Mouse (Mus musculus) heart, adult 2 months (tissue): ENCODE measurements around the gene Wdr49.

Source experiments
- EP300 ChIP-seq: fragments of 200-500 bp; IDR thresholded peaks from 2 replicates; pipeline ENCODE4 v1.6.1; 2011; ENCODE audit warnings: low read depth, low read length, control low read depth; ENCODE audit not compliant: insufficient read depth
- POLR2A ChIP-seq: fragments of 200-500 bp; IDR thresholded peaks from 2 replicates; pipeline ENCODE4 v1.6.1; 2011; ENCODE audit warnings: mild to moderate bottlenecking, low read depth, low read length, control low read depth; ENCODE audit not compliant: insufficient read depth

- TF ChIP-seq POLR2A (no peak), EP300 (no peak)
These were observed 161.0 kb downstream of the Wdr49 start for GRCm38 (mm10) chr3:75320999-75321398.
